Mouse (Mus musculus) hindbrain, embryonic 12.5 days (tissue): ENCODE results near the gene Hmgcs1. TPM values are rescaled to one million over a fixed set of nuclear protein-coding genes. Genes with fewer than 3 reads are reported as not detected.
"Not testable (repeated sequence)": the region's sequence is repeated elsewhere in the genome, so short reads cannot be mapped to it uniquely, and the experiment has no call there.

Experiments
- ATAC-seq: fragments of 200-750 bp; cut with Nextera tagmentation; 2 replicates; pipeline ENCODE4 v1.8.0; 2017; ENCODE audit warnings: moderate TSS enrichment; ENCODE audit not compliant: low FRiP score
- H3K27ac ChIP-seq: fragments of 300-500 bp; sonication (generic); 2 replicates; pipeline ENCODE4 v1.5.1; 2016; ENCODE audit warnings: mild to moderate bottlenecking
- H3K27me3 ChIP-seq: fragments of 300-500 bp; sonication (generic); 2 replicates; pipeline ENCODE4 v1.6.1; 2016; ENCODE audit warnings: mild to moderate bottlenecking
- H3K36me3 ChIP-seq: fragments of 300-500 bp; sonication (generic); 2 replicates; pipeline ENCODE4 v1.6.1; 2016; ENCODE audit warnings: mild to moderate bottlenecking
- H3K4me1 ChIP-seq: fragments of 300-500 bp; sonication (generic); 2 replicates; pipeline ENCODE4 v1.6.1; 2016
- H3K4me2 ChIP-seq: fragments of 300-500 bp; sonication (generic); replicated peaks from 2 replicates; pipeline ENCODE4 v1.6.1; 2016; ENCODE audit warnings: mild to moderate bottlenecking
- H3K4me3 ChIP-seq: fragments of 300-500 bp; sonication (generic); 2 replicates; pipeline ENCODE4 v1.5.1; 2016; ENCODE audit warnings: mild to moderate bottlenecking
- H3K9ac ChIP-seq: fragments of 300-500 bp; sonication (generic); 2 replicates; pipeline ENCODE4 v1.6.1; 2016; ENCODE audit warnings: mild to moderate bottlenecking, moderate library complexity
- H3K9me3 ChIP-seq: fragments of 300-500 bp; sonication (generic); replicated peaks from 2 replicates; pipeline ENCODE4 v1.6.1; 2016; ENCODE audit warnings: mild to moderate bottlenecking
- WGBS: fragments of 180-500 bp; shearing (Covaris S2); methylation state at CpG from one replicate; pipeline ENCODE4 v1.1.7; 2016; 5-methylcytosine and 5-hydroxymethylcytosine counted together
- polyA plus RNA-seq: library from polyadenylated mRNA; unstranded; fragments of >200 nt; fragmentation: Nextera tagmentation; extraction: Ambion mirVana; gene quantifications from 2 replicates; pipeline ENCODE4 v1.2.1, GENCODE M21; 2016

Hmgcs1 gene
- polyA plus RNA-seq = 415 and 465 TPM in 2 replicates

GRCm38 (mm10) chr13:119690039-119690728, at the start of gene Hmgcs1:
Gene Hmgcs1 (plus strand): TSS chr13:119690379.
- H3K36me3 ChIP-seq = 0 out of 2 replicates have a peak, but pooled peaks cover 3% of the 10 kb centered on the region
- under 1% methylated on average over 56 of the region's 59 CpGs for WGBS
- H3K9ac ChIP-seq = peak within 1 kb of the TSS; percentile 98
- peaks cover 37% of the 10 kb centered on the region for H3K4me1 ChIP-seq
- peak within 1 kb of the TSS; percentile 79 for H3K4me2 ChIP-seq
- peak within 1 kb of the TSS; percentile 93 for H3K4me3 ChIP-seq
- H3K9me3 ChIP-seq = no peaks in the 10 kb centered on the region
- peak within 1 kb of the TSS; percentile 100 for H3K27ac ChIP-seq
- peak; percentile 99 for ATAC-seq
- no peaks in the 10 kb centered on the region for H3K27me3 ChIP-seq

DNA sequence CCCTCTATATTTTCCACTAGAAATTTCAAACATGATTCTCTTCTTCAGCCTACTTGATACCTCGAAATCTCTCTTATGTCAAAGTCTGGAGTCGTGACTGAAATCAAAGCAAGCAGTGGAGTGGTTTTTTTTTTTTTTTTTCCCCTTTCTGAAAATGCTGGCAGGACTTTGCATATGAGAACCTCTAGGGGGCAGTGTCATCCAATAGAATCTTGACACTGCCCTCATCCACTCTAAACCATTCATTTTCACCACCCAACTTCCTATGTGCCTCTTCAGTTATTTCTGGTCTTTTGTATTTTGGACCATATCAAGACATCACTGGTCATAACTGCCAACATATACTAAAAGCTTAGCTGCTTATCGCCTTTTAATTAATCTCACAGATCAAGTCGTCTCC, 49.7 kb upstream of the Hmgcs1 start:
- 42% methylated on average over 4 of the region's 4 CpGs for WGBS
- H3K4me2 ChIP-seq = no peak overlapping the region
- no peak overlapping the region for H3K9ac ChIP-seq
- no peaks in the 10 kb centered on the region for H3K4me1 ChIP-seq
- no peak overlapping the region for H3K27ac ChIP-seq
- no peak for ATAC-seq
- H3K36me3 ChIP-seq = no peaks in the 10 kb centered on the region
- no peak overlapping the region for H3K4me3 ChIP-seq
- no peaks in the 10 kb centered on the region for H3K27me3 ChIP-seq
- no peaks in the 10 kb centered on the region for H3K9me3 ChIP-seq

GRCm38 (mm10) chr13:119641145-119641544, 49.0 kb upstream of the Hmgcs1 start:
- no peaks in the 10 kb centered on the region for H3K36me3 ChIP-seq
- H3K9me3 ChIP-seq = no peaks in the 10 kb centered on the region
- H3K4me3 ChIP-seq = no peak overlapping the region
- no peak overlapping the region for H3K27ac ChIP-seq
- H3K4me1 ChIP-seq = no peaks in the 10 kb centered on the region
- no peaks in the 10 kb centered on the region for H3K27me3 ChIP-seq
- H3K4me2 ChIP-seq = no peak overlapping the region
- no peak overlapping the region for H3K9ac ChIP-seq
- WGBS = 85% methylated on average over 7 of the region's 7 CpGs
- no peak for ATAC-seq

GRCm38 (mm10) chr13:119644769-119645168, 45.4 kb upstream of the Hmgcs1 start:
- Histone ChIP-seq H3K4me1 (no peaks in the 10 kb centered on the region), H3K4me2 (no peak overlapping the region), H3K9me3 (no peaks in the 10 kb centered on the region), H3K27me3 (no peaks in the 10 kb centered on the region), H3K9ac (no peak overlapping the region), H3K4me3 (no peak overlapping the region), H3K36me3 (no peaks in the 10 kb centered on the region), H3K27ac (no peak overlapping the region)
- 65% methylated on average over 5 of the region's 5 CpGs for WGBS
- no peak for ATAC-seq

- H3K9me3 ChIP-seq = no peaks in the 10 kb centered on the region
- no peak overlapping the region for H3K9ac ChIP-seq
- H3K4me3 ChIP-seq = no peak overlapping the region
- no peaks in the 10 kb centered on the region for H3K4me1 ChIP-seq
- ATAC-seq = no peak
- H3K27me3 ChIP-seq = no peaks in the 10 kb centered on the region
- no peaks in the 10 kb centered on the region for H3K36me3 ChIP-seq
- no peak overlapping the region for H3K4me2 ChIP-seq
- 97% methylated on average over 1 of the region's 1 CpGs for WGBS
- no peak overlapping the region for H3K27ac ChIP-seq
These were observed 43.7 kb upstream of the Hmgcs1 start for GRCm38 (mm10) chr13:119646511-119646910.

DNA sequence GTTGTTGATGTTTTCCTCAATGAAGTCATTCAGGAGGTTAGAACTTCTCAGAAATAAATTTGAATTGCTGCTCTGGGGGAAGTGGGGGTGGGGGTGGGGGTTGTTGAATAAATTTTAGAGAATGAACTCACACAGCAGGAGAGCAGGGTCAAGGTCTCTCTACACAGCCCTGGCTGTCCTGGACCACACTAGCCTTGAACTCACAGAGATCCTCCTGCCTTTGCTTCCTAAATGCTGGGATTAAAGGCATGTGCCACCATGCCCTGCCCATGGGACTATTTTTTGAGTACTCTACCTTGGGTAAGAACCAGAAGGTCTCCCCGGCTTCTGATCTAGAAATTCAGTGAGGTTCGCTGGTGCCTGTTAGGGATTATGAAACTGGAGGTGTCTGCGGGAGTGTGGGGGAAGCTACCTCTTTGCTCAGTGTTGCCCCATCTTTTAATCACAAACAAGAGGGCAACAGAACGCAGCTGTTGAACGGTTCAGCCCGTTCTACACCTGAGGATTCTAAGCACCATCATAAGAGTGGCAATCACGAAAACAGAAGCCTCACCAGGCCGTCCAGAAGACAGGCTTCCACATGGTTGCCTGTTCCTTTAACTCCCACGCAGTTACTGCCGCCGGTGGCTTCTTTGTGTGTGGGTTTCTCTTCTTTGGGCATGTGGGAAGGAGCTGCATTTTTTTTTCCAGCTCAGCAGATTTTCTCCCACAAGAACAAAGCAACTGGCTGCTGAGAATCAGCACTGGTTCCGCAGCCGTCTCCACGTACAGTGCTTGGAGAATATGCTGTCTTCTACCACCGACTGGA, 41.1 kb upstream of the Hmgcs1 start:
- 0 out of 2 replicates have a peak overlapping the region, but pooled peaks have one; percentile 30 for H3K27ac ChIP-seq
- H3K9me3 ChIP-seq = no peaks in the 10 kb centered on the region
- no peaks in the 10 kb centered on the region for H3K36me3 ChIP-seq
- H3K4me1 ChIP-seq = no peaks in the 10 kb centered on the region
- H3K9ac ChIP-seq = no peak overlapping the region
- H3K4me2 ChIP-seq = no peak overlapping the region
- no peaks in the 10 kb centered on the region for H3K27me3 ChIP-seq
- no peak for ATAC-seq
- 52% methylated on average over 15 of the region's 15 CpGs for WGBS
- H3K4me3 ChIP-seq = no peak overlapping the region

GRCm38 (mm10) chr13:119649699-119650046, 40.5 kb upstream of the Hmgcs1 start:
- Histone ChIP-seq H3K9me3 (no peaks in the 10 kb centered on the region), H3K4me3 (no peak overlapping the region), H3K4me1 (no peaks in the 10 kb centered on the region), H3K36me3 (no peaks in the 10 kb centered on the region), H3K4me2 (no peak overlapping the region), H3K9ac (no peak overlapping the region), H3K27me3 (no peaks in the 10 kb centered on the region), H3K27ac (0 out of 2 replicates have a peak overlapping the region, but pooled peaks have one; percentile 30)
- 83% methylated on average over 1 of the region's 1 CpGs for WGBS
- no peak; the same call in 1 of the 2 replicates for ATAC-seq

DNA sequence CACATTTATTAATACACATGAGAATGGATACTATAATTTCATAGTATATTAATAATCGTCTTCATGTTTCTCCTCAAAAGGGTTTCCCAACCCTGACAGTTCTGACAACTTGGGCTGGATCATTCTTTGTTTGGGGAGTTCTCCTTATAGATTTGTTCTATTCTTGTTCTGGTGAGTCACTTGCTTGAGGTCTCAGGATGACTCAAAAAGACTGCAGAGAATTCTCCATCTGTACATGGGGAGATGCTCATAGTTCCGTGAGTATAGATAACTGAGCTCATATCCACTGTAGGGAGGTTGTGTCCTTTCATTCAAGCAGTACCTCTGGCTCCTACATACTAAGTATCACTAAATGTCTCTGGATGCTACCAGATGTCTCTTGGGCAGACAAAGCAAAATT, 35.4 kb upstream of the Hmgcs1 start:
- Histone ChIP-seq H3K9me3 (no peaks in the 10 kb centered on the region), H3K4me3 (no peak overlapping the region), H3K4me2 (no peak overlapping the region), H3K36me3 (no peaks in the 10 kb centered on the region), H3K27ac (no peak overlapping the region), H3K9ac (no peak overlapping the region), H3K4me1 (no peaks in the 10 kb centered on the region), H3K27me3 (no peaks in the 10 kb centered on the region)
- no peak for ATAC-seq
- 96% methylated on average over 2 of the region's 2 CpGs for WGBS

- no peak for ATAC-seq
- WGBS = 80% methylated on average over 2 of the region's 2 CpGs
These were observed 33.9 kb upstream of the Hmgcs1 start for GRCm38 (mm10) chr13:119656246-119656645.

GRCm38 (mm10) chr13:119656846-119657416, 33.2 kb upstream of the Hmgcs1 start:
- ATAC-seq = no peak
- H3K36me3 ChIP-seq = no peaks in the 10 kb centered on the region
- H3K4me3 ChIP-seq = no peak overlapping the region
- 78% methylated on average over 6 of the region's 6 CpGs for WGBS
- no peak overlapping the region for H3K27ac ChIP-seq
- no peaks in the 10 kb centered on the region for H3K27me3 ChIP-seq
- H3K9ac ChIP-seq = no peak overlapping the region
- no peaks in the 10 kb centered on the region for H3K9me3 ChIP-seq
- H3K4me2 ChIP-seq = no peak overlapping the region
- H3K4me1 ChIP-seq = no peaks in the 10 kb centered on the region

More at GRCm38 (mm10) chr13:119656246-119656645, 33.9 kb upstream of the Hmgcs1 start:
- no peak overlapping the region for H3K4me3 ChIP-seq
- H3K9ac ChIP-seq = no peak overlapping the region
- no peaks in the 10 kb centered on the region for H3K36me3 ChIP-seq
- no peaks in the 10 kb centered on the region for H3K9me3 ChIP-seq
- H3K27ac ChIP-seq = no peak overlapping the region
- H3K4me2 ChIP-seq = no peak overlapping the region
- no peaks in the 10 kb centered on the region for H3K4me1 ChIP-seq
- no peaks in the 10 kb centered on the region for H3K27me3 ChIP-seq

DNA sequence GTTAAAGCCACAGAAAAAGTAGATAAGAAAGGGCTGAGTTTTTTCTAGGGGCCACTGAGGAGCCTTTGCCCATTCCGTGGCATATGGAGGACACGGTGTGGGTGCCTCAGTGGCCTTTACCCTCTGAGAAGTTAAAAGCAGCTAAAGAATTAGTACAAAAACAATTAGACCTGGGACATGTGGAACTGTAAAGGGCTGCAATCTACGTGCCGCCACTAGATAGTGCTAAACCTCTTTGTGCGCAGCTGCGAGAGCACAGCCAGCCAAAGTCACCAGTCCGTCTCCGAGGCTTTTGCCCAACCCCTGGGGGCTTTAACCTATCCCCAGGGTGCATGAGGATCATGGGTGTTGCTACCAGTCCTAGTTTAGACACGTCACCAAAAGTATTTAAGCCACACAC, 28.8 kb upstream of the Hmgcs1 start:
- not testable (repeated sequence) for H3K36me3 ChIP-seq, H3K9me3 ChIP-seq, ATAC-seq

GRCm38 (mm10) chr13:119678794-119679193, 11.4 kb upstream of the Hmgcs1 start:
- no peak overlapping the region for H3K4me2 ChIP-seq
- ATAC-seq = no peak
- 80% methylated on average over 8 of the region's 8 CpGs for WGBS
- no peak overlapping the region for H3K27ac ChIP-seq
- H3K36me3 ChIP-seq = no peaks in the 10 kb centered on the region
- no peaks in the 10 kb centered on the region for H3K4me1 ChIP-seq
- H3K4me3 ChIP-seq = no peak overlapping the region
- H3K9ac ChIP-seq = no peak overlapping the region
- H3K9me3 ChIP-seq = no peaks in the 10 kb centered on the region
- H3K27me3 ChIP-seq = no peaks in the 10 kb centered on the region

More for the DNA sequence above, 28.8 kb upstream of the Hmgcs1 start:
- not testable (repeated sequence) for H3K4me2 ChIP-seq, H3K27ac ChIP-seq, H3K27me3 ChIP-seq, H3K9ac ChIP-seq, H3K4me1 ChIP-seq, H3K4me3 ChIP-seq
- 72% methylated on average over 6 of the region's 9 CpGs for WGBS
